Mouse (Mus musculus): ENCODE data around the gene Bdh1.
"Not testable (repeated sequence)": the region's sequence is repeated elsewhere in the genome, so short reads cannot be mapped to it uniquely, and the experiment has no call there.

The Bdh1 gene

GRCm38 (mm10) chr16:31462113-31462687 lies 40.1 kb downstream of the Bdh1 start:
- peak; percentile 71 for DNase-seq (ENCODE audit: low read depth, low spot score)

GRCm38 (mm10) chr16:31464953-31465352 lies 42.9 kb downstream of the Bdh1 start:
- peak; percentile 71 for DNase-seq (ENCODE audit: low read depth, low spot score)

GRCm38 (mm10) chr16:31465630-31466029 lies 43.5 kb downstream of the Bdh1 start:
- peak; percentile 84 for DNase-seq (ENCODE audit: low read depth, low spot score)

- no peak for DNase-seq (ENCODE audit: low read depth, low spot score)
Observed at GRCm38 (mm10) chr16:31466106-31466505, 44.0 kb downstream of the Bdh1 start.

- DNase-seq (ENCODE audit: low read depth, low spot score): not testable (repeated sequence)
Observed at GRCm38 (mm10) chr16:31470819-31471218, 48.7 kb downstream of the Bdh1 start.

- DNase-seq (ENCODE audit: low read depth, low spot score): no peak
Observed at GRCm38 (mm10) chr16:31471994-31472393, 49.9 kb downstream of the Bdh1 start.

GRCm38 (mm10) chr16:31473226-31473625 lies 51.1 kb downstream of the Bdh1 start:
- peak; percentile 66 for DNase-seq (ENCODE audit: low read depth, low spot score)

GRCm38 (mm10) chr16:31475123-31475968 lies 53.3 kb downstream of the Bdh1 start:
- no peak for DNase-seq (ENCODE audit: low read depth, low spot score)

GRCm38 (mm10) chr16:31476872-31477603 lies 55.0 kb downstream of the Bdh1 start:
- no peak for DNase-seq (ENCODE audit: low read depth, low spot score)

- DNase-seq (ENCODE audit: low read depth, low spot score): no peak
Observed at GRCm38 (mm10) chr16:31485336-31485735, 63.3 kb downstream of the Bdh1 start.

- peak; percentile 51 for DNase-seq (ENCODE audit: low read depth, low spot score)
Observed at GRCm38 (mm10) chr16:31487266-31487665, 65.2 kb downstream of the Bdh1 start.

GRCm38 (mm10) chr16:31489096-31489495 lies 67.0 kb downstream of the Bdh1 start:
- DNase-seq (ENCODE audit: low read depth, low spot score): peak; percentile 58

- no peak for DNase-seq (ENCODE audit: low read depth, low spot score)
Observed at GRCm38 (mm10) chr16:31490967-31491366, 68.9 kb downstream of the Bdh1 start.

- no peak for DNase-seq (ENCODE audit: low read depth, low spot score)
Observed at GRCm38 (mm10) chr16:31492921-31493549, 71.0 kb downstream of the Bdh1 start.

- DNase-seq (ENCODE audit: low read depth, low spot score): peak; percentile 27
Observed at GRCm38 (mm10) chr16:31493550-31493965, 71.5 kb downstream of the Bdh1 start.

GRCm38 (mm10) chr16:31493991-31494390 lies 71.9 kb downstream of the Bdh1 start:
- no peak for DNase-seq (ENCODE audit: low read depth, low spot score)

GRCm38 (mm10) chr16:31495356-31495755 lies 73.3 kb downstream of the Bdh1 start:
- DNase-seq (ENCODE audit: low read depth, low spot score): no peak

- no peak for DNase-seq (ENCODE audit: low read depth, low spot score)
Observed at GRCm38 (mm10) chr16:31495769-31496168, 73.7 kb downstream of the Bdh1 start.

GRCm38 (mm10) chr16:31498336-31498735 lies 76.3 kb downstream of the Bdh1 start:
- DNase-seq (ENCODE audit: low read depth, low spot score): no peak

GRCm38 (mm10) chr16:31499021-31499420 lies 76.9 kb downstream of the Bdh1 start:
- DNase-seq (ENCODE audit: low read depth, low spot score): no peak

GRCm38 (mm10) chr16:31499681-31500310 lies 77.7 kb downstream of the Bdh1 start:
- DNase-seq (ENCODE audit: low read depth, low spot score): no peak
